Mouse (Mus musculus) hindbrain, embryonic 13.5 days (tissue): Measurements from ENCODE around the gene Fam178b. TPM values are rescaled to one million over a fixed set of nuclear protein-coding genes. Genes with fewer than 3 reads are reported as not detected.

ENCODE experiments used
- ATAC-seq: fragments of 200-750 bp; cut with Nextera tagmentation; 2 replicates; pipeline ENCODE4 v1.8.0; 2017; ENCODE audit warnings: moderate TSS enrichment; ENCODE audit not compliant: low FRiP score
- H3K27ac ChIP-seq: fragments of 300-500 bp; sonication (generic); 2 replicates; pipeline ENCODE4 v1.5.1; 2015; ENCODE audit warnings: inconsistent platforms, mild to moderate bottlenecking, moderate library complexity
- H3K27me3 ChIP-seq: fragments of 300-500 bp; sonication (generic); 2 replicates; pipeline ENCODE4 v1.6.1; 2015; ENCODE audit warnings: mild to moderate bottlenecking, inconsistent platforms
- H3K36me3 ChIP-seq: fragments of 300-500 bp; sonication (generic); 2 replicates; pipeline ENCODE4 v1.6.1; 2015; ENCODE audit warnings: mild to moderate bottlenecking, inconsistent platforms
- H3K4me1 ChIP-seq: fragments of 300-500 bp; sonication (generic); replicated peaks from 2 replicates; pipeline ENCODE4 v1.6.1; 2015; ENCODE audit warnings: inconsistent platforms
- H3K4me2 ChIP-seq: fragments of 300-500 bp; sonication (generic); 2 replicates; pipeline ENCODE4 v1.6.1; 2015; ENCODE audit warnings: inconsistent platforms, mild to moderate bottlenecking, moderate library complexity
- H3K4me3 ChIP-seq: fragments of 300-500 bp; sonication (generic); 2 replicates; pipeline ENCODE4 v1.5.1; 2015; ENCODE audit warnings: mild to moderate bottlenecking, inconsistent platforms
- H3K9ac ChIP-seq: fragments of 300-500 bp; sonication (generic); 2 replicates; pipeline ENCODE4 v1.6.1; 2015; ENCODE audit warnings: mild to moderate bottlenecking, inconsistent platforms
- H3K9me3 ChIP-seq: fragments of 300-500 bp; sonication (generic); 2 replicates; pipeline ENCODE4 v1.6.1; 2016; ENCODE audit warnings: inconsistent platforms
- WGBS: fragments of 180-500 bp; shearing (Covaris S2); methylation state at CpG from one replicate; pipeline ENCODE4 v1.1.7; 2015; 5-methylcytosine and 5-hydroxymethylcytosine counted together
- polyA plus RNA-seq: library from polyadenylated mRNA; unstranded; fragments of >200 nt; fragmentation: Nextera tagmentation; extraction: Ambion mirVana; gene quantifications from 2 replicates; pipeline ENCODE4 v1.2.1, GENCODE M21; 2015

The Fam178b gene
- polyA plus RNA-seq, 1 experiment from 2014 or later = 0.27 TPM

- no peak overlapping the region for H3K27ac ChIP-seq
- H3K36me3 ChIP-seq = no peaks in the 10 kb centered on the region
- 72% methylated on average over 6 of the region's 6 CpGs for WGBS
- no peaks in the 10 kb centered on the region for H3K9me3 ChIP-seq
- peaks cover 33% of the 10 kb centered on the region for H3K4me1 ChIP-seq
- H3K4me3 ChIP-seq = no peak overlapping the region
- H3K4me2 ChIP-seq = no peak overlapping the region
- H3K9ac ChIP-seq = no peak overlapping the region
- peaks cover 29% of the 10 kb centered on the region for H3K27me3 ChIP-seq
- ATAC-seq = no peak
Observed at GRCm38 (mm10) chr1:36576991-36577675, 105.8 kb downstream of the Fam178b start.

DNA sequence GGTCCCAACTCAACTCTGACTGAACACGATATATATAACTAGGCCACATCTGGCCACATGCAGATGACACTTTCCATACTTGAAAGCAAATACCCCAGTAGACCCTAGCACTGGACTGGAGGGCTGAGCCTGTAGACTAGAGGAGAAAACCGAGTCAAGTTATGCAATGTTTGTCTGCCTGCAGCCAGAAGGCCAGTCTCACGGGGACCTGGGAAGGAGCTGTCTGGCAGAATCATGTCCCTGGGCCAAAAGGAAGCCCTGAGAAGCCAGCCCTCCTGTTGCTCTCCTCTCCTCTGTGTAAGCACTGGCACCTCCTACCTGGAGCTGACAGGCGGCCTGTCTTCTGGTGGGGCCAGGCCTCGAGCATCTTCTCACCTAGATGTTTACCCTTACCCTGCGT is 107.6 kb downstream of the Fam178b start:
- H3K9ac ChIP-seq = no peak overlapping the region
- WGBS = 75% methylated on average over 6 of the region's 6 CpGs
- no peak overlapping the region for H3K4me2 ChIP-seq
- H3K4me3 ChIP-seq = no peak overlapping the region
- H3K9me3 ChIP-seq = no peaks in the 10 kb centered on the region
- no peaks in the 10 kb centered on the region for H3K36me3 ChIP-seq
- no peak overlapping the region for H3K27ac ChIP-seq
- peaks cover 30% of the 10 kb centered on the region for H3K27me3 ChIP-seq
- H3K4me1 ChIP-seq = peaks cover 21% of the 10 kb centered on the region
- no peak for ATAC-seq

- peak overlapping the region; percentile 12; the same call in 1 of the 2 replicates for H3K27ac ChIP-seq
- H3K4me3 ChIP-seq = no peak overlapping the region
- H3K9ac ChIP-seq = no peak overlapping the region; the same call in 1 of the 2 replicates
- no peak overlapping the region for H3K4me2 ChIP-seq
- no peaks in the 10 kb centered on the region for H3K9me3 ChIP-seq
- peaks cover 15% of the 10 kb centered on the region for H3K4me1 ChIP-seq
- H3K27me3 ChIP-seq = peaks cover 34% of the 10 kb centered on the region
- 75% methylated on average over 5 of the region's 5 CpGs for WGBS
- no peak for ATAC-seq
- no peaks in the 10 kb centered on the region for H3K36me3 ChIP-seq
Observed at GRCm38 (mm10) chr1:36574196-36574955, 108.6 kb downstream of the Fam178b start.

GRCm38 (mm10) chr1:36573524-36573923 is 109.5 kb downstream of the Fam178b start:
- Histone ChIP-seq H3K4me1 (peaks cover 15% of the 10 kb centered on the region), H3K36me3 (no peaks in the 10 kb centered on the region), H3K27me3 (peaks cover 34% of the 10 kb centered on the region), H3K27ac (no peak overlapping the region), H3K9me3 (no peaks in the 10 kb centered on the region), H3K4me2 (no peak overlapping the region), H3K9ac (no peak overlapping the region), H3K4me3 (no peak overlapping the region)
- no peak for ATAC-seq
- WGBS = 87% methylated on average over 8 of the region's 8 CpGs

DNA sequence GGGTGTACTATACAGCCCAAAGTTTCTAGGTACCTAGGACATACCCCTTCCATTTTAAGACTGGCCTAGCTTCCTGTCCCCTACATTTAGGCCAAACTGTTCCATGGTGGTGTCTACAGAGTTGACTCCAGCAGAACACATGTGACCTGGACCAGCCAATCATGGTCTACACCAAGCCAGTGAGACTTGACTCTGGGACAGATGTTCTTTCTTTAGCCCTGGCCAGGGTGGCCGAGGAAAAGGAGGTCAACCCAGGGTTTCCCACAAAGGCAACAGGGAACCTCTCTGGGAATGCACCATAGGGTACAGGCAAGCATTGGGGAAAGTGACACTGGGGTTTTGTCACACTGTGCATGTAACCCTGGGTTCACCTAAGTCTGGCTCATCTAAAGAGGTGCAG is 110.3 kb downstream of the Fam178b start:
- H3K4me2 ChIP-seq = no peak overlapping the region
- peaks cover 15% of the 10 kb centered on the region for H3K4me1 ChIP-seq
- whole genome bisulfite sequencing = 73% methylated on average over 1 of the region's 1 CpGs
- H3K36me3 ChIP-seq = no peaks in the 10 kb centered on the region
- H3K9ac ChIP-seq = no peak overlapping the region
- H3K4me3 ChIP-seq = no peak overlapping the region
- H3K27me3 ChIP-seq = peaks cover 26% of the 10 kb centered on the region
- no peak for ATAC-seq
- H3K9me3 ChIP-seq = no peaks in the 10 kb centered on the region
- no peak overlapping the region for H3K27ac ChIP-seq

DNA sequence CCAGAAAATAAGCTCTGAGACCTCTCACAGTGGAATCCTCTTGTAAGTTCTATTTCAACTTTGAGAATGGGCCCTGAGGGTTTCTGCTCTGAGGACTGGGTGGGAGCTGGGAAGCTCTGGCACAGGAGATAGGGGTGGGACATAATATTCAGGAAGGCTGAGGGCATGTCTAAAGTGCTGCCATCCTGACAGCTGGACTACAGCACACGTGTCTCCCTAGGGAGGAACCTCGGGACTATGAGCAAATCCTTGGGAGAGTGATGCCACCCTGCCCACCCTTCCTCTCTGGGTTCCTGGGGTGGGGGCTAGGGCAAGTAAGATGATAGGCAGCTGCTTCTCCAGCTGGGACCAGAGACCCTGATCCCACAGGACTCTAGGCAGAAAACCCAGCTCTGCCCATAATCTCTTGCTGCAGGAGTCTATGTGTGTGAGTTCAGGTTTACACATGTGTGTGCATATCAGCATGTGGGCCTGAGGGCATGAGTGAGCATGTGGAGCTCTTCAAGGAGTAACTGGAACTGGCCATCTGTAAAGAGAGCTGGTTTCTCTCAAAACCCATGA is 110.8 kb downstream of the Fam178b start:
- Histone ChIP-seq H3K4me3 (no peak overlapping the region), H3K27me3 (peaks cover 21% of the 10 kb centered on the region; the same call in 1 of the 2 replicates), H3K9ac (no peak overlapping the region), H3K9me3 (no peaks in the 10 kb centered on the region), H3K27ac (no peak overlapping the region), H3K4me2 (no peak overlapping the region), H3K4me1 (peaks cover 15% of the 10 kb centered on the region), H3K36me3 (no peaks in the 10 kb centered on the region)
- no peak for ATAC-seq
- 74% methylated on average over 2 of the region's 2 CpGs for WGBS

GRCm38 (mm10) chr1:36571627-36572026 is 111.4 kb downstream of the Fam178b start:
- Histone ChIP-seq H3K9ac (no peak overlapping the region), H3K36me3 (no peaks in the 10 kb centered on the region), H3K4me2 (no peak overlapping the region), H3K27me3 (peaks cover 15% of the 10 kb centered on the region; the same call in 1 of the 2 replicates), H3K4me3 (no peak overlapping the region), H3K27ac (no peak overlapping the region), H3K4me1 (peaks cover 15% of the 10 kb centered on the region), H3K9me3 (no peaks in the 10 kb centered on the region)
- ATAC-seq = no peak
- WGBS = 47% methylated on average over 6 of the region's 6 CpGs

DNA sequence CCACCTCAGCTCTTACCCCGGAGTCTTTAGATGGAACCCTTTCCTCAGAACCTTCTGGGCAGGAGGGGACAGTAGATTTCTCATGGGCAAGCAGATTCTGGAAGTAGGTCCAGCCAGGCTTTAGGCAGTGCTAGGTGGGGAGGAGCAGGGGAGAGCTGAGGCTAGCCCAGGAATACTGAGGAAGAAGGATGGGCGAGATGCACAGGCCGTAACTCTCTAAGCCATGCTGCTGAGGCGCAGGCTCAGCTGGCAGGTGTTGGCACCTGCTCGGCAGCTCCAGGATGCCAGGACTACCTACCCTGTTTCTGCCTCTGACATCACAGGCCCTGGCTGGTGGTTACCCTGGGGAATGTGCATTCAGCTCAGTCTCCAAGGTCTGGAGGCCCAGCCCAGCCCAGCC is 112.7 kb downstream of the Fam178b start:
- H3K36me3 ChIP-seq = no peaks in the 10 kb centered on the region
- H3K4me3 ChIP-seq = no peak overlapping the region
- H3K27ac ChIP-seq = no peak overlapping the region
- H3K4me1 ChIP-seq = peaks cover 15% of the 10 kb centered on the region
- H3K9ac ChIP-seq = no peak overlapping the region; the same call in 1 of the 2 replicates
- H3K27me3 ChIP-seq = 0 out of 2 replicates have a peak, but pooled peaks cover 11% of the 10 kb centered on the region
- 88% methylated on average over 5 of the region's 5 CpGs for WGBS
- no peak overlapping the region for H3K4me2 ChIP-seq
- H3K9me3 ChIP-seq = no peaks in the 10 kb centered on the region
- ATAC-seq = no peak

DNA sequence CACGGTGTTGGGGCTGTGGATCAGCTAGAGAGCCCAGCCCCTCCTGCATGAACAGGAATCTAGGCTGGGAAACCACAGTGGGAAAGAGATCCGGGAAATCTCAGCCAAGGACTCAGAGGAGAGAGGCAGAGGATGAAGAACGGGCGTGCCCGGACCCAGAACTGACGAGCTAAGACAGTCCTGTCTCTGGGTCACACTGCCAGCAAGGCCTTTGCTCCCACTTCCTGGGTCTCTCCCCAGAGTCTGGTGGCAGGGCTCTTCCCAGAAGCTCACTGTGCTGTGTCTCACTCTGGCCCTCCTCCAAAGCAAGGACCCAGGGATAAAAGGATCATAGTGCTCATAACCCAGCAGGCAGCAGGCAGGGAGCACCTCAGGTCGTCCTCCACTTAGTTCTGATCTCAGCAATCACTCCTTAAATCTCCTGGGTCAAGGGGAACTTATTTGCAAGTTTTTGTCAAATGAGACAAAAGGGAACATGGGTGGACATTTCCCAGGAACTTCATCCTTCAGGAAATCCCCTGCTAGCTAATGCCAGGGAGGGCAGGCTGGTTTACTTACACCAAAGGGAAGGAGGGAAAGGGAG is 113.2 kb downstream of the Fam178b start:
- ATAC-seq = no peak
- Histone ChIP-seq H3K36me3 (no peaks in the 10 kb centered on the region), H3K4me3 (no peak overlapping the region), H3K4me1 (peaks cover 14% of the 10 kb centered on the region), H3K27me3 (0 out of 2 replicates have a peak, but pooled peaks cover 11% of the 10 kb centered on the region), H3K4me2 (no peak overlapping the region), H3K9me3 (no peaks in the 10 kb centered on the region), H3K27ac (peak overlapping the region; percentile 8; the same call in 1 of the 2 replicates), H3K9ac (no peak overlapping the region)
- 47% methylated on average over 7 of the region's 7 CpGs for WGBS

DNA sequence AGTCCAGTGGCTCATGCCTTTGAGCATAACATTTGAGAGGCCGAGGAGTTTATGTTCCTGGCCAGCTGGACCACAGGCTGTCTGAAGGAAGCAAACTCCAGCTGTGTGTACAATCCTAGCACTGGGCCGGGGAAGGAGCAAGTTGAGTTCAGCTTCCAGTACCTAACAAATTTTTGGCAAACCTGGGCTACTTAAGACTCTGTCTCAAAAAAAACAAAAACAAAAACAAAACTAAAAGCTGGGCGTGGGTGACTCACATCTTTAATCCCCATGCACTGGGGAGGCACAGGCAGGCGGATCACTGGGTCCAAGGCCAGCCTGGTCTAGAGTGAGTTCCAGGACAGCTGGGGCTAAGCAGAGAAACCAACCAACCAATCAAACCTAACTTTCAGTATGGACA is 114.2 kb downstream of the Fam178b start:
- ATAC-seq = no peak
- H3K9ac ChIP-seq = no peak overlapping the region
- H3K27ac ChIP-seq = no peak overlapping the region
- no peaks in the 10 kb centered on the region for H3K36me3 ChIP-seq
- no peak overlapping the region for H3K4me3 ChIP-seq
- H3K4me2 ChIP-seq = no peak overlapping the region
- 0 out of 2 replicates have a peak, but pooled peaks cover 4% of the 10 kb centered on the region for H3K4me1 ChIP-seq
- 0 out of 2 replicates have a peak, but pooled peaks cover 10% of the 10 kb centered on the region for H3K27me3 ChIP-seq
- no peaks in the 10 kb centered on the region for H3K9me3 ChIP-seq
- WGBS = 79% methylated on average over 4 of the region's 4 CpGs

- Histone ChIP-seq H3K9ac (no peak overlapping the region), H3K4me1 (0 out of 2 replicates have a peak, but pooled peaks cover 4% of the 10 kb centered on the region), H3K36me3 (no peaks in the 10 kb centered on the region), H3K27ac (no peak overlapping the region), H3K4me3 (no peak overlapping the region), H3K27me3 (0 out of 2 replicates have a peak, but pooled peaks cover 13% of the 10 kb centered on the region), H3K4me2 (no peak overlapping the region), H3K9me3 (no peaks in the 10 kb centered on the region)
- WGBS = 42% methylated on average over 21 of the region's 21 CpGs
- no peak for ATAC-seq
Observed at GRCm38 (mm10) chr1:36567818-36568603, 115.0 kb downstream of the Fam178b start.
